Mouse (Mus musculus) lung, postnatal 0 days (tissue): Measurements from ENCODE around the gene Rps6kb1. TPM values are rescaled to one million over a fixed set of nuclear protein-coding genes. Genes with fewer than 3 reads are reported as not detected.

ENCODE experiments used
- ATAC-seq: fragments of 200-750 bp; cut with Nextera tagmentation; 2 replicates; pipeline ENCODE4 v1.8.0; 2017; ENCODE audit warnings: moderate library complexity
- DNase-seq: peaks from one replicate; pipeline ENCODE4 v3.0.0-alpha.2; 2016; ENCODE audit warnings: low spot score
- H3K27ac ChIP-seq: fragments of 300-500 bp; sonication (generic); 2 replicates; pipeline ENCODE4 v1.5.1; 2014; ENCODE audit warnings: antibody characterized with exemption, mild to moderate bottlenecking, low read length, mixed read lengths
- H3K27me3 ChIP-seq: fragments of 300-500 bp; sonication (generic); replicated peaks from 2 replicates; pipeline ENCODE4 v1.6.1; 2014; ENCODE audit warnings: low read length, mixed read lengths; ENCODE audit not compliant: insufficient read depth
- H3K36me3 ChIP-seq: fragments of 300-500 bp; sonication (generic); 2 replicates; pipeline ENCODE4 v1.6.1; 2014; ENCODE audit warnings: low read length, mixed read lengths; ENCODE audit not compliant: insufficient read depth
- H3K4me1 ChIP-seq: fragments of 300-500 bp; sonication (generic); 2 replicates; pipeline ENCODE4 v1.6.1; 2014; ENCODE audit warnings: antibody characterized with exemption, low read depth, low read length, mixed read lengths; ENCODE audit not compliant: insufficient read depth
- H3K4me2 ChIP-seq: fragments of 300-500 bp; sonication (generic); replicated peaks from 2 replicates; pipeline ENCODE4 v1.6.1; 2014; ENCODE audit warnings: low read depth, mild to moderate bottlenecking, low read length, moderate library complexity, mixed read lengths
- H3K4me3 ChIP-seq: fragments of 300-500 bp; sonication (generic); 2 replicates; pipeline ENCODE4 v1.5.1; 2014; ENCODE audit warnings: low read depth, low read length
- H3K9ac ChIP-seq: fragments of 300-500 bp; sonication (generic); replicated peaks from 2 replicates; pipeline ENCODE4 v1.6.1; 2014; ENCODE audit warnings: low read depth, mild to moderate bottlenecking
- H3K9me3 ChIP-seq: fragments of 300-500 bp; sonication (generic); 2 replicates; pipeline ENCODE4 v1.6.1; 2016; ENCODE audit warnings: low read length, mixed read lengths
- CTCF ChIP-seq: IDR thresholded peaks from 2 replicates; pipeline ENCODE4 v1.5.1; 2016; ENCODE audit warnings: antibody characterized with exemption, mild to moderate bottlenecking
- EP300 ChIP-seq: IDR thresholded peaks from 2 replicates; pipeline ENCODE4 v1.6.1; 2016; ENCODE audit warnings: antibody characterized with exemption, mild to moderate bottlenecking, control low read depth
- WGBS: fragments of 180-500 bp; shearing (Covaris S2); extraction: QIAGEN DNeasy Blood & Tissue Kit; methylation state at CpG from one replicate; pipeline ENCODE4 v1.1.7; 2014; 5-methylcytosine and 5-hydroxymethylcytosine counted together
- polyA plus RNA-seq: library from polyadenylated mRNA; unstranded; fragments of >200 nt; fragmentation: Nextera tagmentation; extraction: Ambion mirVana; gene quantifications from 2 replicates; pipeline ENCODE4 v1.2.1, GENCODE M21; 2015

The Rps6kb1 gene
- polyA plus RNA-seq, 1 experiment from 2014 or later, result 35.5 TPM

DNA sequence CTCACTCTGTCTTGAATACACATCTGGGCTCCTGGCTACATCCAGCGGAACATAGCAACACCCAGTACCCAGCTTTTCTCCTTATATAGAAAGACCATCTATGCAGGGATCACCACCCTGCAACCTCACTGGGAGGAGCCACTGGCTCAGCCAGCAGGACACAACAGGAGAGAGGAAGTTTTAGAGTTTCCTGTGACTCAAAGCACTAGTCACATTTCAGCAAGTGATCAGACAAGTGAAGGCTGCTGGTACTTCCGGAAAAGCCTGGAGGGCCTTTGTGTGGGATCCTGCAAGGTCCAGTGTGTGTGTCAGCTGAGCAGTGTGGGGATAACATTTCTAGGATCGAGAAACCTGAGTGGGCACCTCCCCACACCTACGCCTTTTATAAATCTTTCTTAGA lies 32.6 kb upstream of the Rps6kb1 start:
- Histone ChIP-seq H3K4me2 (no peak overlapping the region), H3K4me3 (no peak overlapping the region), H3K27me3 (no peaks in the 10 kb centered on the region), H3K36me3 (no peaks in the 10 kb centered on the region), H3K9ac (no peak overlapping the region), H3K27ac (peak overlapping the region; percentile 90), H3K4me1 (peaks cover 50% of the 10 kb centered on the region), H3K9me3 (no peaks in the 10 kb centered on the region)
- TF ChIP-seq EP300 (peak; percentile 87), CTCF (no peak)
- DNase-seq, result peak; percentile 91
- ATAC-seq, result peak; percentile 55
- 43% methylated on average over 4 of the region's 4 CpGs for WGBS

GRCm38 (mm10) chr11:86575632-86576378 lies 31.2 kb upstream of the Rps6kb1 start:
- Histone ChIP-seq H3K4me1 (peaks cover 46% of the 10 kb centered on the region), H3K4me3 (no peak overlapping the region), H3K9ac (no peak overlapping the region), H3K36me3 (no peaks in the 10 kb centered on the region), H3K27me3 (no peaks in the 10 kb centered on the region), H3K9me3 (no peaks in the 10 kb centered on the region), H3K4me2 (no peak overlapping the region), H3K27ac (peak overlapping the region; percentile 90)
- 54% methylated on average over 7 of the region's 7 CpGs for WGBS
- TF ChIP-seq CTCF (no peak), EP300 (no peak)
- ATAC-seq (no peak), DNase-seq (peak; percentile 66)

DNA sequence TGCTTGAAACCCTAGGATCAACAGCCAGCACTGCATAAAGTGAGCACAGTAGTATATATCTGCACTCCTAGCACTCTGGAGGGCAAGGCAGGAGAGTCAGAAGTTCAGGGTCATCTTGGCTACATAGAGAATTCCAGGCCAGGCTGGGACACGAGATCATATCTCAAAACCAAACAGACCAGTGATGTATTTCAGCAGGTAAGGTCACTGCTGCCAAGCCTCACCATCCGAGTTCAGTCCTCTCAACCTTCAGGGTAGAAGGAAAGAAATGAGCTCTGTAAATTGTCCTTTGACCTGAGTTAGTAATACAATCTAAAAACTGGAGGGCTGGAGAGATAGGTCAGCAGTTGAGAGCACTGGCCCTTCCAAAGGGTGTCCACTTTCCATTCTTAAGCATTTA lies 29.8 kb upstream of the Rps6kb1 start:
- WGBS, result 41% methylated on average over 2 of the region's 2 CpGs
- Histone ChIP-seq H3K4me2 (no peak overlapping the region), H3K36me3 (no peaks in the 10 kb centered on the region), H3K9ac (no peak overlapping the region), H3K27me3 (no peaks in the 10 kb centered on the region), H3K4me1 (peaks cover 34% of the 10 kb centered on the region), H3K27ac (no peak overlapping the region), H3K9me3 (no peaks in the 10 kb centered on the region), H3K4me3 (no peak overlapping the region)
- DNase-seq (no peak), ATAC-seq (no peak)
- no peak for TF ChIP-seq CTCF

GRCm38 (mm10) chr11:86573646-86574231 lies 29.1 kb upstream of the Rps6kb1 start:
- WGBS, result 70% methylated on average over 6 of the region's 6 CpGs
- ATAC-seq (no peak), DNase-seq (no peak)
- no peak overlapping the region for H3K4me3 ChIP-seq
- H3K36me3 ChIP-seq, result no peaks in the 10 kb centered on the region
- H3K27ac ChIP-seq, result no peak overlapping the region
- no peaks in the 10 kb centered on the region for H3K27me3 ChIP-seq
- H3K9me3 ChIP-seq, result no peaks in the 10 kb centered on the region
- H3K4me1 ChIP-seq, result peaks cover 27% of the 10 kb centered on the region
- no peak overlapping the region for H3K4me2 ChIP-seq
- TF ChIP-seq CTCF (no peak), EP300 (0 out of 2 replicates have a peak, but pooled peaks have one; percentile 13)
- H3K9ac ChIP-seq, result no peak overlapping the region

DNA sequence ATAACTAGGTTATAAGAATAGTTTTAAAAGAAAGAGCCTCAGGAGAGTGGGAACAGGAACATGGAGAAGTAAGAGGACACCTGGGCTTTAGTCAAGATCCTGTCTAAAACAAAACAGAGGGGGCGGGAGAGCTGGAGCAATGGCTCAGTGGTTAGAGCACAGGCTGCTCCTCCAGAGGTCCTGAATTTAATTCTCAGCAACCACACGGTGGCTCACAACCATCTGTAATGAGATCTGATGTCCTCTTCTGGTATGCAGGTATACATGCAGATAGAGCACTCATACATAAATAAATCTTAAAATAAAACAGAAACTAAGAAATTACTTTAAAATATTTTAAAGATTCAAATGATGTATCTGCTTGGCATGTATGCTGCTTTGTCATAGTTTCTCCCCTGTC lies 28.0 kb upstream of the Rps6kb1 start:
- H3K36me3 ChIP-seq, result no peaks in the 10 kb centered on the region
- ATAC-seq (no peak), DNase-seq (no peak)
- TF ChIP-seq EP300 (no peak), CTCF (peak; percentile 17; the same call in 1 of the 2 replicates)
- H3K27ac ChIP-seq, result peak overlapping the region; percentile 68; the same call in 1 of the 2 replicates
- no peak overlapping the region for H3K9ac ChIP-seq
- no peak overlapping the region for H3K4me2 ChIP-seq
- H3K4me3 ChIP-seq, result no peak overlapping the region
- 73% methylated on average over 2 of the region's 2 CpGs for WGBS
- H3K27me3 ChIP-seq, result no peaks in the 10 kb centered on the region
- no peaks in the 10 kb centered on the region for H3K9me3 ChIP-seq
- peaks cover 21% of the 10 kb centered on the region for H3K4me1 ChIP-seq

GRCm38 (mm10) chr11:86571871-86572270 lies 27.3 kb upstream of the Rps6kb1 start:
- H3K9me3 ChIP-seq, result no peaks in the 10 kb centered on the region
- no peak overlapping the region for H3K9ac ChIP-seq
- no peaks in the 10 kb centered on the region for H3K36me3 ChIP-seq
- ATAC-seq (peak; percentile 63), DNase-seq (peak; percentile 85)
- no peak overlapping the region for H3K4me2 ChIP-seq
- H3K4me3 ChIP-seq, result no peak overlapping the region
- H3K27ac ChIP-seq, result peak overlapping the region; percentile 68
- 59% methylated on average over 4 of the region's 4 CpGs for WGBS
- H3K27me3 ChIP-seq, result no peaks in the 10 kb centered on the region
- TF ChIP-seq CTCF (no peak), EP300 (no peak)
- peaks cover 16% of the 10 kb centered on the region; the same call in 1 of the 2 replicates for H3K4me1 ChIP-seq
